Mouse (Mus musculus) liver, embryonic 14.5 days (tissue): ENCODE measurements around the gene Esrra. TPM values are rescaled to one million over a fixed set of nuclear protein-coding genes. Genes with fewer than 3 reads are reported as not detected.
A peak's percentile ranks its signal among the peaks of the same experiment; 100 is the strongest.

Experiments used
- ATAC-seq: fragments of 200-750 bp; cut with Nextera tagmentation; 2 replicates; pipeline ENCODE4 v1.8.0; 2017; ENCODE audit warnings: moderate number of reproducible peaks, mild to moderate bottlenecking, moderate library complexity; ENCODE audit not compliant: insufficient read depth
- DNase-seq, 3 experiments: peaks; one replicate each; pipeline ENCODE4 v3.0.0-alpha.2; 2012 to 2013; ENCODE audit warnings: low read depth in 3 of 3, low spot score in 3 of 3
- H3K27ac ChIP-seq: fragments of 300-500 bp; sonication (generic); 2 replicates; pipeline ENCODE4 v1.5.1; 2014; ENCODE audit warnings: moderate library complexity, mild to moderate bottlenecking, control low read depth, inconsistent platforms
- H3K27me3 ChIP-seq: fragments of 300-500 bp; sonication (generic); 2 replicates; pipeline ENCODE4 v1.6.1; 2014; ENCODE audit warnings: mild to moderate bottlenecking, low read length, moderate library complexity; ENCODE audit not compliant: control insufficient read depth, insufficient read depth
- H3K36me3 ChIP-seq: fragments of 300-500 bp; sonication (generic); replicated peaks from 2 replicates; pipeline ENCODE4 v1.6.1; 2014; ENCODE audit warnings: low read depth; ENCODE audit not compliant: control insufficient read depth, insufficient read depth
- H3K4me1 ChIP-seq, 2 experiments: fragments of 200-500 bp in 1 of 2; fragments of 300-500 bp in 1 of 2; sonication (generic) in 1 of 2; replicated peaks; 2 replicates each; pipeline ENCODE4 v1.6.1; 2012 to 2014; ENCODE audit warnings: antibody characterized with exemption in 1 of 2, inconsistent platforms in 1 of 2, low read length in 1 of 2; ENCODE audit not compliant: control insufficient read depth in 2 of 2, insufficient read depth in 2 of 2
- H3K4me2 ChIP-seq: fragments of 300-500 bp; sonication (generic); 2 replicates; pipeline ENCODE4 v1.6.1; 2014; ENCODE audit warnings: low read depth, mild to moderate bottlenecking, control low read depth, moderate library complexity
- H3K4me3 ChIP-seq, 2 experiments: fragments of 200-500 bp in 1 of 2; fragments of 300-500 bp in 1 of 2; sonication (generic) in 1 of 2; 2 replicates each; pipeline ENCODE4 v1.5.1; 2012 to 2014; ENCODE audit warnings: low read depth in 2 of 2, low read length in 2 of 2, mild to moderate bottlenecking in 2 of 2, control low read depth in 1 of 2, inconsistent platforms in 1 of 2, moderate library complexity in 1 of 2; ENCODE audit not compliant: insufficient read depth in 1 of 2
- H3K9ac ChIP-seq: fragments of 300-500 bp; sonication (generic); replicated peaks from 2 replicates; pipeline ENCODE4 v1.6.1; 2014; ENCODE audit warnings: mild to moderate bottlenecking, control low read depth, moderate library complexity
- H3K9me3 ChIP-seq: fragments of 300-500 bp; sonication (generic); 2 replicates; pipeline ENCODE4 v1.6.1; 2016; ENCODE audit warnings: low read length, mixed read lengths; ENCODE audit not compliant: control insufficient read depth
- CTCF ChIP-seq: IDR thresholded peaks from 2 replicates; pipeline ENCODE4 v1.5.1; 2016; ENCODE audit warnings: antibody characterized with exemption, low read depth, control low read depth
- EP300 ChIP-seq: IDR thresholded peaks from 2 replicates; pipeline ENCODE4 v1.6.1; 2016; ENCODE audit warnings: antibody characterized with exemption, low read depth
- WGBS: fragments of 180-500 bp; shearing (Covaris S2); extraction: QIAGEN DNeasy Blood & Tissue Kit; methylation state at CpG from one replicate; pipeline ENCODE4 v1.1.7; 2014; ENCODE audit not compliant: insufficient replicate concordance; 5-methylcytosine and 5-hydroxymethylcytosine counted together
- microRNA-seq: library from miRNA; unstranded; fragments of <30 nt; microRNA quantifications from one replicate; pipeline ENCODE4, GENCODE M21; 2016
- polyA plus RNA-seq, 2 experiments: library from polyadenylated mRNA; depleted of rRNA in 1 of 2; stranded (reverse) in 1 of 2; unstranded in 1 of 2; fragments of >200 nt; fragmentation: Nextera tagmentation in 1 of 2; extraction: Ambion mirVana in 1 of 2; gene quantifications; 2 replicates each; pipeline versions ENCODE4 v1.2.1 to v1.2.3; 2012 to 2014

Esrra gene
- polyA plus RNA-seq, 2 experiments, result 1.6 to 6.6 TPM

- Histone ChIP-seq H3K4me2 (no peak overlapping the region), H3K4me3 (no peak overlapping the region), H3K27ac (no peak overlapping the region), H3K27me3 (no peaks in the 10 kb centered on the region), H3K9ac (no peak overlapping the region), H3K4me1 (peaks cover 2 to 9% of the 10 kb centered on the region in 2 experiments; a peak in 2 of 4 replicates), H3K9me3 (no peaks in the 10 kb centered on the region), H3K36me3 (no peaks in the 10 kb centered on the region)
- no peak for DNase-seq
- TF ChIP-seq EP300 (no peak), CTCF (no peak)
- 44% methylated on average over 1 of the region's 1 CpGs for WGBS
- no peak for ATAC-seq
Observed at GRCm38 (mm10) chr19:6874257-6874656, 47.4 kb downstream of the Esrra start.

- H3K4me1 ChIP-seq, result peaks cover 2 to 11% of the 10 kb centered on the region in 2 experiments; a peak in 2 of 4 replicates
- DNase-seq (no peak), ATAC-seq (no peak)
- H3K4me3 ChIP-seq, result no peak overlapping the region
- 53% methylated on average over 3 of the region's 3 CpGs for whole genome bisulfite sequencing
- H3K4me2 ChIP-seq, result no peak overlapping the region
- no peak overlapping the region for H3K9ac ChIP-seq
- TF ChIP-seq EP300, result no peak
- no peak for TF ChIP-seq CTCF
- H3K36me3 ChIP-seq, result no peaks in the 10 kb centered on the region
- H3K27ac ChIP-seq, result no peak overlapping the region
- H3K9me3 ChIP-seq, result no peaks in the 10 kb centered on the region
- no peaks in the 10 kb centered on the region for H3K27me3 ChIP-seq
Observed at GRCm38 (mm10) chr19:6872701-6873100, 48.9 kb downstream of the Esrra start.

GRCm38 (mm10) chr19:6871574-6872271, 49.9 kb downstream of the Esrra start:
- Histone ChIP-seq H3K27ac (no peak overlapping the region), H3K9me3 (no peaks in the 10 kb centered on the region), H3K4me2 (peak overlapping the region; percentile 8; the same call in 1 of the 2 replicates), H3K4me3 (no peak overlapping the region), H3K4me1 (peaks cover 2 to 11% of the 10 kb centered on the region in 2 experiments; a peak in 2 of 4 replicates), H3K9ac (no peak overlapping the region), H3K27me3 (no peaks in the 10 kb centered on the region), H3K36me3 (no peaks in the 10 kb centered on the region)
- ATAC-seq, result 0 out of 2 replicates have a peak, but pooled peaks have one; percentile 23
- 40% methylated on average over 5 of the region's 5 CpGs for WGBS
- peak; percentile 81 for TF ChIP-seq CTCF
- no peak for TF ChIP-seq EP300
- peak in 2 of 3 experiments; percentile 41 to 42 for DNase-seq

- DNase-seq (peak; percentile 44 to 47 (median 45)), ATAC-seq (peak; percentile 56)
- H3K9me3 ChIP-seq, result no peaks in the 10 kb centered on the region
- H3K4me2 ChIP-seq, result peak overlapping the region; percentile 50
- TF ChIP-seq EP300 (no peak), CTCF (no peak)
- peak overlapping the region; percentile 18 for H3K9ac ChIP-seq
- no peak overlapping the region for H3K27ac ChIP-seq
- peak overlapping the region; percentile 32 to 87 for H3K4me3 ChIP-seq
- 1% methylated on average over 5 of the region's 5 CpGs for WGBS
- no peaks in the 10 kb centered on the region for H3K36me3 ChIP-seq
- H3K27me3 ChIP-seq, result no peaks in the 10 kb centered on the region
- H3K4me1 ChIP-seq, result peaks cover 2 to 11% of the 10 kb centered on the region in 2 experiments; a peak in 2 of 4 replicates
Observed at GRCm38 (mm10) chr19:6869355-6869754, 52.3 kb downstream of the Esrra start.

GRCm38 (mm10) chr19:6861451-6861850, 60.2 kb downstream of the Esrra start:
- DNase-seq (no peak), ATAC-seq (no peak)
- no peaks in the 10 kb centered on the region; a peak in 1 of 4 replicates for H3K4me1 ChIP-seq
- no peak overlapping the region for H3K4me3 ChIP-seq
- no peak overlapping the region for H3K4me2 ChIP-seq
- TF ChIP-seq EP300 (no peak), CTCF (no peak)
- no peaks in the 10 kb centered on the region for H3K9me3 ChIP-seq
- no peaks in the 10 kb centered on the region for H3K36me3 ChIP-seq
- no peak overlapping the region for H3K27ac ChIP-seq
- 82% methylated on average over 4 of the region's 4 CpGs for WGBS
- H3K9ac ChIP-seq, result no peak overlapping the region
- no peaks in the 10 kb centered on the region for H3K27me3 ChIP-seq

Small RNAs within 50 kb of the gene (microRNA-seq; reads per million reads assigned to microRNA genes)
- gene Mir6990, result 3.0 reads per million

Other genes starting within 250 kb of the Esrra start
- gene Rps6ka4, start 81.2 kb downstream of the Esrra start, polyA plus RNA-seq (2012; rRNA removed), result 3.0 and 3.1 TPM in 2 replicates
- 4.3 and 5.4 TPM in 2 replicates for gene Rps6ka4, start 81.2 kb downstream of the Esrra start, polyA plus RNA-seq (2014; fragmentation: Nextera tagmentation; extraction: Ambion mirVana)
- 1.5 and 2.3 TPM in 2 replicates for gene Ccdc88b, start 63.6 kb downstream of the Esrra start, polyA plus RNA-seq (2012; rRNA removed)
- 0.76 and 1.1 TPM in 2 replicates for gene Ccdc88b, start 63.6 kb downstream of the Esrra start, polyA plus RNA-seq (2014; fragmentation: Nextera tagmentation; extraction: Ambion mirVana)
- 65.7 and 69.4 TPM in 2 replicates for gene Trmt112, start 12.1 kb downstream of the Esrra start, polyA plus RNA-seq (2012; rRNA removed)
- gene Trmt112, start 12.1 kb downstream of the Esrra start, polyA plus RNA-seq (2014; fragmentation: Nextera tagmentation; extraction: Ambion mirVana), result 75.2 and 77.4 TPM in 2 replicates
- gene Prdx5, start 11.7 kb downstream of the Esrra start, polyA plus RNA-seq (2012; rRNA removed), result 41.8 and 54.9 TPM in 2 replicates
- 78.7 and 87.2 TPM in 2 replicates for gene Prdx5, start 11.7 kb downstream of the Esrra start, polyA plus RNA-seq (2014; fragmentation: Nextera tagmentation; extraction: Ambion mirVana)
- 0.13 and 0.16 TPM in 2 replicates for gene Catsperz, start 3.6 kb upstream of the Esrra start, polyA plus RNA-seq (2012; rRNA removed)
- gene Catsperz, start 3.6 kb upstream of the Esrra start, polyA plus RNA-seq (2014; fragmentation: Nextera tagmentation; extraction: Ambion mirVana), result 0.28 and 0.37 TPM in 2 replicates
- not detected in 2 replicates for gene Kcnk4, start 12.7 kb upstream of the Esrra start, polyA plus RNA-seq (2012; rRNA removed)
- 0.05 TPM in 1 of 2 replicates, not detected in the other for gene Kcnk4, start 12.7 kb upstream of the Esrra start, polyA plus RNA-seq (2014; fragmentation: Nextera tagmentation; extraction: Ambion mirVana)
- gene Bad, start 20.0 kb upstream of the Esrra start, polyA plus RNA-seq (2012; rRNA removed), result 22.3 and 22.8 TPM in 2 replicates
- 25.7 and 27.9 TPM in 2 replicates for gene Bad, start 20.0 kb upstream of the Esrra start, polyA plus RNA-seq (2014; fragmentation: Nextera tagmentation; extraction: Ambion mirVana)
- gene Gpr137, start 20.7 kb upstream of the Esrra start, polyA plus RNA-seq (2012; rRNA removed), result 5.5 and 8.8 TPM in 2 replicates
- gene Gpr137, start 20.7 kb upstream of the Esrra start, polyA plus RNA-seq (2014; fragmentation: Nextera tagmentation; extraction: Ambion mirVana), result 4.4 and 4.5 TPM in 2 replicates
- gene Ppp1r14b, start 53.2 kb upstream of the Esrra start, polyA plus RNA-seq (2012; rRNA removed), result 52.2 and 69.6 TPM in 2 replicates
- 74.0 and 79.2 TPM in 2 replicates for gene Ppp1r14b, start 53.2 kb upstream of the Esrra start, polyA plus RNA-seq (2014; fragmentation: Nextera tagmentation; extraction: Ambion mirVana)
- 7.2 and 7.7 TPM in 2 replicates for gene Plcb3, start 54.7 kb upstream of the Esrra start, polyA plus RNA-seq (2012; rRNA removed)
- gene Plcb3, start 54.7 kb upstream of the Esrra start, polyA plus RNA-seq (2014; fragmentation: Nextera tagmentation; extraction: Ambion mirVana), result 4.6 and 4.9 TPM in 2 replicates
- 31.7 and 46.1 TPM in 2 replicates for gene Fkbp2, start 58.7 kb upstream of the Esrra start, polyA plus RNA-seq (2012; rRNA removed)
- 65.7 and 67.1 TPM in 2 replicates for gene Fkbp2, start 58.7 kb upstream of the Esrra start, polyA plus RNA-seq (2014; fragmentation: Nextera tagmentation; extraction: Ambion mirVana)
- 7.6 and 8.0 TPM in 2 replicates for gene Vegfb, start 65.8 kb upstream of the Esrra start, polyA plus RNA-seq (2012; rRNA removed)
- gene Vegfb, start 65.8 kb upstream of the Esrra start, polyA plus RNA-seq (2014; fragmentation: Nextera tagmentation; extraction: Ambion mirVana), result 9.5 and 10.2 TPM in 2 replicates
- gene Dnajc4, start 70.8 kb upstream of the Esrra start, polyA plus RNA-seq (2012; rRNA removed), result 7.8 and 8.6 TPM in 2 replicates
- 10.0 and 10.5 TPM in 2 replicates for gene Dnajc4, start 70.8 kb upstream of the Esrra start, polyA plus RNA-seq (2014; fragmentation: Nextera tagmentation; extraction: Ambion mirVana)
- 6.8 and 7.1 TPM in 2 replicates for gene Nudt22, start 74.3 kb upstream of the Esrra start, polyA plus RNA-seq (2012; rRNA removed)
- 9.7 and 10.9 TPM in 2 replicates for gene Nudt22, start 74.3 kb upstream of the Esrra start, polyA plus RNA-seq (2014; fragmentation: Nextera tagmentation; extraction: Ambion mirVana)
- gene Trpt1, start 74.3 kb upstream of the Esrra start, polyA plus RNA-seq (2012; rRNA removed), result 1.8 and 1.9 TPM in 2 replicates
- 1.7 and 2.0 TPM in 2 replicates for gene Trpt1, start 74.3 kb upstream of the Esrra start, polyA plus RNA-seq (2014; fragmentation: Nextera tagmentation; extraction: Ambion mirVana)
- 58.1 and 58.9 TPM in 2 replicates for gene Fermt3, start 97.7 kb upstream of the Esrra start, polyA plus RNA-seq (2012; rRNA removed)
- 72.2 and 78.4 TPM in 2 replicates for gene Fermt3, start 97.7 kb upstream of the Esrra start, polyA plus RNA-seq (2014; fragmentation: Nextera tagmentation; extraction: Ambion mirVana)
- 56.2 and 86.2 TPM in 2 replicates for gene Stip1, start 118.2 kb upstream of the Esrra start, polyA plus RNA-seq (2012; rRNA removed)
- 113 and 122 TPM in 2 replicates for gene Stip1, start 118.2 kb upstream of the Esrra start, polyA plus RNA-seq (2014; fragmentation: Nextera tagmentation; extraction: Ambion mirVana)
- 4.5 TPM in 2 replicates for gene Macrod1, start 135.0 kb upstream of the Esrra start, polyA plus RNA-seq (2012; rRNA removed)
- 3.7 and 5.1 TPM in 2 replicates for gene Macrod1, start 135.0 kb upstream of the Esrra start, polyA plus RNA-seq (2014; fragmentation: Nextera tagmentation; extraction: Ambion mirVana)
- 0.01 and 0.02 TPM in 2 replicates for gene Flrt1, start 183.9 kb upstream of the Esrra start, polyA plus RNA-seq (2012; rRNA removed)
- gene Flrt1, start 183.9 kb upstream of the Esrra start, polyA plus RNA-seq (2014; fragmentation: Nextera tagmentation; extraction: Ambion mirVana), result 0.08 and 0.09 TPM in 2 replicates